Mouse (Mus musculus): ENCODE results near the gene Cept1. TPM values are rescaled to one million over a fixed set of nuclear protein-coding genes. Genes with fewer than 3 reads are reported as not detected.
A peak's percentile ranks its signal among the peaks of the same experiment; 100 is the strongest.

Cept1 gene
- total and polyA plus RNA-seq, 3 experiments = 0.95 to 66.7 (median 31.1) TPM

DNA sequence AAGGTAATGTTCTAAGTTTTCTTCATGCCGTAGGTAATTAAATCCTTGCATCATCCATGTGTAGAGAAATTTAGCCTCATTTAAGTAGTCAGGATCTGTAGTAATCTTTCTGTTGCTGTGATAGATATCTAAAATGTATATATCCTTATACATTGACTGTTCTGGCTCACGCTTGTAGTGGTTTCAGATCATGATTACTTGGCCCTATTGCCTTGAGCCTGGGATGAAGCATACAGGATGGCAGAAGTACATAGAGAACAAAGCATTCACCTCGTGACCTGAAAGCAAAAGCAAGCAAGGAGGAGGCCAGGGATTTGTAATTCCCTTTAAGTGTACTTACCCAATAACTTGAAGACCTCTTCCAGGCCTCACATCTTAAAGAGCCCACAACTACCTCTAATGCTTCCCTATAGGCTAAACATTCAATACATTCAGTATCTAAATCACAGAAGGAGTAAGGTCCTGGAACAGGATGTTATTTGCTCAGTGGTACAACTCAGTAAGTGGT lies 8.2 kb upstream of the Cept1 start:
- H3K4me3 ChIP-seq (ENCODE audit: low read depth, low read length) = no peak overlapping the region
- ATAC-seq (ENCODE audit: extremely low read depth, insufficient number of reproducible peaks, low FRiP score, poor library complexity, severe bottlenecking) = no peak
- no peak for DNase-seq (ENCODE audit: low spot score)
- peaks cover 13% of the 10 kb centered on the region for H3K4me1 ChIP-seq (ENCODE audit: insufficient read depth, low read depth, low read length)
- peaks cover 38% of the 10 kb centered on the region for H3K36me3 ChIP-seq (replicated peaks)
- H3K27me3 ChIP-seq (ENCODE audit: insufficient read depth, low read length) = no peaks in the 10 kb centered on the region
- TF ChIP-seq GATA1 (IDR thresholded peaks at IDR 0.05; ENCODE audit: borderline replicate concordance, low read length) (no peak), GATA2 (IDR thresholded peaks at IDR 0.05; ENCODE audit: borderline replicate concordance, low read depth, low read length) (no peak), POLR2AphosphoS5 (IDR thresholded peaks at IDR 0.05; ENCODE audit: insufficient replicate concordance, low read depth, low read length) (no peak), TAL1 (conservative IDR thresholded peaks at IDR 0.05; ENCODE audit: low read depth, low read length) (no peak), CTCF (IDR thresholded peaks at IDR 0.05; ENCODE audit: low read depth, low read length) (no peak)
- no peaks in the 10 kb centered on the region for H3K9me3 ChIP-seq (replicated peaks)

DNA sequence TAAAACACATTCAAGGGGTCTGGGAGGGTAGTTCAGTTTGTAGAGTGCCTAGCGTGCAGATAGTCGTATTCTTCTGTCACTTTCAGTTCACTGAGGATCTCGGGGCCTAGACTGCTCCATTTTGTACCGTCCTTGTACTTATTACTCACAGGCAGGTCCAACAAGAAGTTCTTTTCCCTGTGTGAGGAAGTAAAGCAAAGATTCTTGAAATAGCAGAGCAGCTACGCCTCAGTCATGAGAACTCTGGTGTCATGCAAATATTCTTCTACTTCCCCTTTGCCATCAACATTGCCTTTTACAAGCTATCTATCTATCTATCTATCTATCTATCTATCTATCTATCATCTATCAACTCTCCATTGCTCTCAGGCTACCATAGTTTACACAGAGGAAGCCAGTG lies 5.8 kb upstream of the Cept1 start:
- DNase-seq (ENCODE audit: low spot score) (no peak), ATAC-seq (ENCODE audit: extremely low read depth, insufficient number of reproducible peaks, low FRiP score, poor library complexity, severe bottlenecking) (no peak)
- TF ChIP-seq GATA2 (IDR thresholded peaks at IDR 0.05; ENCODE audit: borderline replicate concordance, low read depth, low read length) (no peak), CTCF (IDR thresholded peaks at IDR 0.05; ENCODE audit: low read depth, low read length) (no peak), GATA1 (IDR thresholded peaks at IDR 0.05; ENCODE audit: borderline replicate concordance, low read length) (no peak), POLR2AphosphoS5 (IDR thresholded peaks at IDR 0.05; ENCODE audit: insufficient replicate concordance, low read depth, low read length) (no peak), TAL1 (conservative IDR thresholded peaks at IDR 0.05; ENCODE audit: low read depth, low read length) (no peak)
- H3K4me1 ChIP-seq (ENCODE audit: insufficient read depth, low read depth, low read length) = peaks cover 18% of the 10 kb centered on the region
- H3K4me3 ChIP-seq (ENCODE audit: low read depth, low read length) = no peak overlapping the region
- no peaks in the 10 kb centered on the region for H3K27me3 ChIP-seq (ENCODE audit: insufficient read depth, low read length)
- peaks cover 35% of the 10 kb centered on the region for H3K36me3 ChIP-seq (replicated peaks)
- H3K9me3 ChIP-seq (replicated peaks) = no peaks in the 10 kb centered on the region

- Histone ChIP-seq H3K9me3 (replicated peaks) (no peaks in the 10 kb centered on the region), H3K27me3 (ENCODE audit: insufficient read depth, low read length) (no peaks in the 10 kb centered on the region), H3K4me1 (ENCODE audit: insufficient read depth, low read depth, low read length) (peaks cover 32% of the 10 kb centered on the region), H3K4me3 (ENCODE audit: low read depth, low read length) (no peak overlapping the region), H3K36me3 (replicated peaks) (peaks cover 12% of the 10 kb centered on the region)
- no peak for ATAC-seq (ENCODE audit: extremely low read depth, insufficient number of reproducible peaks, low FRiP score, poor library complexity, severe bottlenecking)
- TF ChIP-seq CTCF (IDR thresholded peaks at IDR 0.05; ENCODE audit: low read depth, low read length) (no peak), GATA1 (IDR thresholded peaks at IDR 0.05; ENCODE audit: borderline replicate concordance, low read length) (no peak), POLR2AphosphoS5 (IDR thresholded peaks at IDR 0.05; ENCODE audit: insufficient replicate concordance, low read depth, low read length) (no peak), GATA2 (IDR thresholded peaks at IDR 0.05; ENCODE audit: borderline replicate concordance, low read depth, low read length) (no peak), TAL1 (conservative IDR thresholded peaks at IDR 0.05; ENCODE audit: low read depth, low read length) (no peak)
- DNase-seq (ENCODE audit: low spot score) = no peak
These were observed 1.4 kb upstream of the Cept1 start for GRCm38 (mm10) chr3:106548971-106549370.

DNA sequence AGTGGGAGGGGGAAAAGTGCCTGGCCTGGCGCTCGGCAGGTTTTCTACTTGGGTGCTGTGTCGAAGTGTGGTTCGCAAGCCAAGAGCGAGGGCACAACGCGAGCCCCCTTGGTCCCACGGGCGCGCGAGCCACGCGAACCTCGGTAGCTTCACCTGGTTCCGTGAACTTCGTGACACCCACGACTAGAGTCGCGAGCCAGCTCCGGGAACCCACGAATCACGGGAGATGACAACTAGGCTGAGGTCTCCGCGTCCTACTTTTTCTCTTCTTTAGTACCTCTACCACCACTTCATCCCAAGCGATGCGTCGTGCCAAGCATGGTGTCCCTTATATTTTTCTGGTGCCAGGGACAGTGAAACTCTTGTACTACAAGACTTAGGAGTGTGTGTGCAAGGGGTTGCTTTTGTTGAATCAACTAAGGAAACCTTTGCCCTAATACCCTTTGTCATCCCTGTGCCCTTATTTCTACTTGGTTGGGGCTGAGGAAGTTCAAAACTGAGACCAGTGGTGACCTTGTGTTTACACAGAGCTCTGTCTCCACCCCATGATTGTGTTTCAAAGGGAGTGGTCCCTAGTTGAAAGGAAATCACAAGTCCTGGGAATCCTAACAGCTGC lies 430 bp upstream of the Cept1 start:
- peaks cover 6% of the 10 kb centered on the region for H3K36me3 ChIP-seq (replicated peaks)
- H3K4me3 ChIP-seq (ENCODE audit: low read depth, low read length) = peak overlapping the region; percentile 96
- 0 out of 2 replicates have a peak, but pooled peaks have one; percentile 3 for ATAC-seq (ENCODE audit: extremely low read depth, insufficient number of reproducible peaks, low FRiP score, poor library complexity, severe bottlenecking)
- H3K4me1 ChIP-seq (ENCODE audit: insufficient read depth, low read depth, low read length) = peaks cover 25% of the 10 kb centered on the region
- DNase-seq (ENCODE audit: low spot score) = peak; percentile 8
- no peaks in the 10 kb centered on the region for H3K27me3 ChIP-seq (ENCODE audit: insufficient read depth, low read length)
- TF ChIP-seq GATA1 (IDR thresholded peaks at IDR 0.05; ENCODE audit: borderline replicate concordance, low read length) (no peak), GATA2 (IDR thresholded peaks at IDR 0.05; ENCODE audit: borderline replicate concordance, low read depth, low read length) (no peak), CTCF (IDR thresholded peaks at IDR 0.05; ENCODE audit: low read depth, low read length) (no peak), POLR2AphosphoS5 (IDR thresholded peaks at IDR 0.05; ENCODE audit: insufficient replicate concordance, low read depth, low read length) (no peak), TAL1 (conservative IDR thresholded peaks at IDR 0.05; ENCODE audit: low read depth, low read length) (no peak)
- no peaks in the 10 kb centered on the region for H3K9me3 ChIP-seq (replicated peaks)

- no peak overlapping the region for H3K4me3 ChIP-seq (ENCODE audit: low read depth, low read length)
- ATAC-seq (ENCODE audit: extremely low read depth, insufficient number of reproducible peaks, low FRiP score, poor library complexity, severe bottlenecking) = no peak
- peaks cover 25% of the 10 kb centered on the region for H3K4me1 ChIP-seq (ENCODE audit: insufficient read depth, low read depth, low read length)
- no peaks in the 10 kb centered on the region for H3K27me3 ChIP-seq (ENCODE audit: insufficient read depth, low read length)
- H3K9me3 ChIP-seq (replicated peaks) = no peaks in the 10 kb centered on the region
- DNase-seq (ENCODE audit: low spot score) = no peak
- TF ChIP-seq GATA2 (IDR thresholded peaks at IDR 0.05; ENCODE audit: borderline replicate concordance, low read depth, low read length) = no peak
- TF ChIP-seq TAL1 (conservative IDR thresholded peaks at IDR 0.05; ENCODE audit: low read depth, low read length) = no peak
- no peak for TF ChIP-seq GATA1 (IDR thresholded peaks at IDR 0.05; ENCODE audit: borderline replicate concordance, low read length)
- no peak for TF ChIP-seq CTCF (IDR thresholded peaks at IDR 0.05; ENCODE audit: low read depth, low read length)
- peaks cover 3% of the 10 kb centered on the region for H3K36me3 ChIP-seq (replicated peaks)
These were observed 2.8 kb downstream of the Cept1 start for GRCm38 (mm10) chr3:106544721-106545316.

GRCm38 (mm10) chr3:106533277-106533676 lies 14.3 kb downstream of the Cept1 start:
- Histone ChIP-seq H3K36me3 (replicated peaks) (peaks cover 23% of the 10 kb centered on the region), H3K4me3 (ENCODE audit: low read depth, low read length) (no peak overlapping the region), H3K27me3 (ENCODE audit: insufficient read depth, low read length) (no peaks in the 10 kb centered on the region), H3K9me3 (replicated peaks) (no peaks in the 10 kb centered on the region), H3K4me1 (ENCODE audit: insufficient read depth, low read depth, low read length) (peaks cover 3% of the 10 kb centered on the region; the same call in 1 of the 2 replicates)
- TF ChIP-seq CTCF (IDR thresholded peaks at IDR 0.05; ENCODE audit: low read depth, low read length) = no peak
- TF ChIP-seq POLR2AphosphoS5 (IDR thresholded peaks at IDR 0.05; ENCODE audit: insufficient replicate concordance, low read depth, low read length) = no peak
- no peak for TF ChIP-seq TAL1 (conservative IDR thresholded peaks at IDR 0.05; ENCODE audit: low read depth, low read length)
- no peak for TF ChIP-seq GATA1 (IDR thresholded peaks at IDR 0.05; ENCODE audit: borderline replicate concordance, low read length)
- no peak for TF ChIP-seq GATA2 (IDR thresholded peaks at IDR 0.05; ENCODE audit: borderline replicate concordance, low read depth, low read length)
- DNase-seq (ENCODE audit: low spot score) (no peak), ATAC-seq (ENCODE audit: extremely low read depth, insufficient number of reproducible peaks, low FRiP score, poor library complexity, severe bottlenecking) (no peak)

Measured in G1E (cell line).